Mouse (Mus musculus) lung, embryonic 16.5 days (tissue): ENCODE measurements at regions not wholly inside any gene's neighbourhood (a gene's known extent, or its start where the extent isn't known, plus 50 kb on each side); places are given as distances from the start of the nearest gene placed in this dataset.

ENCODE experiments used
- ATAC-seq: fragments of 200-750 bp; cut with Nextera tagmentation; 2 replicates; pipeline ENCODE4 v1.8.0; 2017; ENCODE audit warnings: low read depth, mild to moderate bottlenecking, moderate library complexity
- H3K27ac ChIP-seq: fragments of 300-500 bp; sonication (generic); 2 replicates; pipeline ENCODE4 v1.5.1; 2014; ENCODE audit warnings: mild to moderate bottlenecking, control low read depth, low read length
- H3K27me3 ChIP-seq: fragments of 300-500 bp; sonication (generic); 2 replicates; pipeline ENCODE4 v1.6.1; 2014; ENCODE audit warnings: low read depth, low read length, mixed read lengths; ENCODE audit not compliant: control insufficient read depth, insufficient read depth
- H3K36me3 ChIP-seq: fragments of 300-500 bp; sonication (generic); 2 replicates; pipeline ENCODE4 v1.6.1; 2014; ENCODE audit warnings: low read length; ENCODE audit not compliant: control insufficient read depth, insufficient read depth
- H3K4me1 ChIP-seq: fragments of 300-500 bp; sonication (generic); replicated peaks from 2 replicates; pipeline ENCODE4 v1.6.1; 2014; ENCODE audit warnings: low read length, mixed read lengths; ENCODE audit not compliant: control insufficient read depth, insufficient read depth
- H3K4me2 ChIP-seq: fragments of 300-500 bp; sonication (generic); 2 replicates; pipeline ENCODE4 v1.6.1; 2014; ENCODE audit warnings: low read depth, low read length, control low read depth
- H3K4me3 ChIP-seq: fragments of 300-500 bp; sonication (generic); 2 replicates; pipeline ENCODE4 v1.5.1; 2014; ENCODE audit warnings: mild to moderate bottlenecking, low read length, control low read depth
- H3K9ac ChIP-seq: fragments of 300-500 bp; sonication (generic); 2 replicates; pipeline ENCODE4 v1.6.1; 2014; ENCODE audit warnings: low read length, control low read depth
- H3K9me3 ChIP-seq: fragments of 300-500 bp; sonication (generic); 2 replicates; pipeline ENCODE4 v1.6.1; 2016; ENCODE audit warnings: low read length; ENCODE audit not compliant: control insufficient read depth
- WGBS: fragments of 180-500 bp; shearing (Covaris S2); extraction: QIAGEN DNeasy Blood & Tissue Kit; methylation state at CpG from one replicate; pipeline ENCODE4 v1.1.7; 2014; 5-methylcytosine and 5-hydroxymethylcytosine counted together

DNA sequence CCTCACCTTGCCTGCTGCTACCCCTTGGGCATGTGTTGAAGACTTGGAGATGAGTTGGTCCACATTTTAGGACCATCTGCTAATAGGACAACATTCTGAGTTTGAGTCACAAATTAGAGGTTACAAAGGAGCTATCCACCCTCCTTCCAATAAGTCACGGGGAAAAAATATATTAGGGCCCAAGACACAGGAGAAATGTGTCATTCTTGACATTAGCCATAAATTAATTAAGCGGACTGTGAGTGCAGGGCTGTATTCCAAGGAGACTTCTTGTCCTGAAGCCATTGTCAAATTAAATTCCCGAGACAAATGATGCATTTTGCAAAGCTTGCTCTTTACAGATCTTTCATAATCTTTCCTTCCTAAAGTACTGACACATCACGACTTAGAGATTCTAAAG, 79.2 kb downstream of the 1700020N01Rik start:
- Histone ChIP-seq H3K4me2 (no peak overlapping the region), H3K9ac (no peak overlapping the region), H3K36me3 (no peaks in the 10 kb centered on the region), H3K27ac (no peak overlapping the region), H3K4me3 (no peak overlapping the region), H3K9me3 (no peaks in the 10 kb centered on the region), H3K4me1 (no peaks in the 10 kb centered on the region), H3K27me3 (no peaks in the 10 kb centered on the region)
- ATAC-seq, result no peak
- WGBS, result 71% methylated on average over 4 of the region's 4 CpGs

DNA sequence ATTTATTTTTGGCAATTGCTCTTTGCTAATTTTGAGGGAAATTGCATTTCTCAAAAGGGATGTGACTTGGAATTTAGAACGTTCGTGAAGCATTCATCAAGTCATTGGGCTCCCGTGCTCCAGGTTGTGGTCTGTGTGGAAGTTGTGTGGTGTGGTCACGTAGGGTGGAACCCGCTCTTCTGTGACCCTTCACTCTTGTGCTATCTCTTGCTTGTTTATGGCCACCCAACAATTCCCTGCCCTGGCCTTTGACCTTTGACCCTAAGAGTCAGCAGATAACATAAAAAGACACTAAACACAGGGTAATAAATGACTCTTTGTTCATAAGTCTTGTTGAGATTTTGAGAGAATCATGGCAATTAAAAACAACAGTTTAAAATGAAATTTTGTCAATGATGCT, 79.7 kb downstream of the 1700020N01Rik start:
- no peak overlapping the region for H3K27ac ChIP-seq
- H3K9me3 ChIP-seq, result no peaks in the 10 kb centered on the region
- no peaks in the 10 kb centered on the region for H3K27me3 ChIP-seq
- no peak overlapping the region for H3K4me2 ChIP-seq
- H3K9ac ChIP-seq, result no peak overlapping the region
- H3K36me3 ChIP-seq, result no peaks in the 10 kb centered on the region
- no peak for ATAC-seq
- WGBS, result 77% methylated on average over 5 of the region's 5 CpGs
- no peak overlapping the region for H3K4me3 ChIP-seq
- H3K4me1 ChIP-seq, result no peaks in the 10 kb centered on the region

DNA sequence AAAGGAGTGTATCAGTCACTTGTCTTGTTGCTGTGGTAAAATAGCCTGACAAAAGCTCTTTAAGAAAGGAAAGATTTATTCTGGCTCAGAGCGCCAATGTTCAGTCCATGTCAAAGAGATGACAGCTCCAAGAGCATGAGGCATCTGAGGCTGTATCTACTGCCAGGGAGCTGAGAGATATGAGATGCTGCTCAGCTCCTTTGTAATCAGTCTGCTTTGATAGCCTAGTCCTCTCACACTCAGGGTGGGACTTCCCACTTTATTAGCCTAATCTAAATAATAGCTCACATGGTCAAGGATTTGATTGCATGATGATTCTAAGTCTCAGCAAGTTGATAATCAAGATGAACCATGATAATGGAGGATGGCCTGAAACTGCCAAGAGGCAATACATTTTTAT, 80.9 kb downstream of the 1700020N01Rik start:
- no peaks in the 10 kb centered on the region for H3K36me3 ChIP-seq
- 91% methylated on average over 1 of the region's 1 CpGs for WGBS
- no peaks in the 10 kb centered on the region; the same call in 1 of the 2 replicates for H3K4me1 ChIP-seq
- H3K9ac ChIP-seq, result no peak overlapping the region
- no peak overlapping the region for H3K4me2 ChIP-seq
- no peaks in the 10 kb centered on the region for H3K9me3 ChIP-seq
- H3K27me3 ChIP-seq, result no peaks in the 10 kb centered on the region
- H3K27ac ChIP-seq, result no peak overlapping the region
- H3K4me3 ChIP-seq, result no peak overlapping the region
- ATAC-seq, result no peak

DNA sequence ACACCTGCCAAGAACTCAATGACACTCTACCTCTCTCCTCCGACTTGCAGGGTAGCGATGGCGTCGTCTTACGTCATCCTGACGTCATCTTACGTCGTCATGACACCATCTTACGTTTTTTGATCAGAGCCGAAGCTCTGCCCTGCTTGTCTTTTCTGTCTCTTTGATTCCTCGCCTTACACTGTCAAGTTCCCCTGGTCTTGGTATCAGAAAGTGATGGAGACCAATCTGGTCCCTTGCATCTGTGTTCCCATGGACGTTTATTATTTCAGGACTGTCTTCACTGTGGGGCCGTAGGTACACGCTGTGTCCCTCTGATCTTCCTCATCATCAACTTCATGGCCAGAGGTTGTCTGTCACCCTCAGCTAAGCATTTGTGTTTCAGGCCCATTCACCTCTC, 82.8 kb downstream of the 1700020N01Rik start:
- no peak overlapping the region for H3K27ac ChIP-seq
- no peak for ATAC-seq
- no peak overlapping the region for H3K4me2 ChIP-seq
- H3K27me3 ChIP-seq, result no peaks in the 10 kb centered on the region
- no peak overlapping the region for H3K4me3 ChIP-seq
- no peaks in the 10 kb centered on the region for H3K36me3 ChIP-seq
- no peak overlapping the region for H3K9ac ChIP-seq
- no peaks in the 10 kb centered on the region; the same call in 1 of the 2 replicates for H3K4me1 ChIP-seq
- H3K9me3 ChIP-seq, result no peaks in the 10 kb centered on the region
- WGBS, result 85% methylated on average over 14 of the region's 14 CpGs

DNA sequence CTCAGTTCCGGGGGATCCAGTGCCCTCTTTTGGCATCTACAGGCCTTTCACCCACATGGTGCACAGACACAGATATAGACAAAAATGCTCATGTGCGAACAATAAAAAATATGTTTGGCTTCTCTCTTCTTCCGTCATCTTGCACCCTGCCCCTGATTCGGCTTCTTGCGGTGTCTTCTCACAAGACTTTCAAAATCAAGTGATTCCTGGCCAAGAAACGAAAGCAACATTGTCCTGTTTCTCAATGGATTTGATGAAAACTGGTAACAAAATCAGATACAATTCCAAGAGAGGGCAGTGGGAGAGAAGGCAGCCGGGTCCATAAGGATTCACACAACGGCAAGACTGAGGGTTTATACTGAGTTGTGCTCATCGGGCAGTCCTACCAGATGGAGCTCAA, 85.0 kb downstream of the 1700020N01Rik start:
- H3K9ac ChIP-seq, result no peak overlapping the region
- no peaks in the 10 kb centered on the region; the same call in 1 of the 2 replicates for H3K4me1 ChIP-seq
- H3K9me3 ChIP-seq, result no peaks in the 10 kb centered on the region
- 91% methylated on average over 9 of the region's 9 CpGs for WGBS
- H3K4me3 ChIP-seq, result no peak overlapping the region
- no peak overlapping the region for H3K4me2 ChIP-seq
- no peaks in the 10 kb centered on the region for H3K27me3 ChIP-seq
- ATAC-seq, result no peak
- H3K36me3 ChIP-seq, result no peaks in the 10 kb centered on the region
- no peak overlapping the region for H3K27ac ChIP-seq

DNA sequence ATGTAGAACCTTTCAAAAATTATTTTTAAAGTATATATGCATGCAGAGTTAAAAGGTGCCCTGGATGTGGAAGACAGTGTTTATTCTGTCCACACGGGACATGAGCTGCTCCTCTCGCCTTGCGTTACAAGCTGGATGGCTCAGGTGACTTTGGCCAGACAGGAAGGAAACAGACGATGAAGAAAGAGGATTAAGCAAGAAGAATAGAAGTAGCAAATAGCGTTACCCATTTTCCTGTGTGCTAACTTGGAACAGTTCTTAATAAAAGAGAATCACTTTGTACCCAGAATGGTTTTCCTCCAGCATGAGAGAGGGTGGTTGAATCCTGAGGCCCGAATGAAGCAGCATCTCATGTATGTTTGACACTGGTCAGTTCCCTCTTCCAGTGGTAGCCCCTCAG, 85.4 kb downstream of the 1700020N01Rik start:
- ATAC-seq, result no peak
- no peaks in the 10 kb centered on the region for H3K27me3 ChIP-seq
- WGBS, result 69% methylated on average over 6 of the region's 6 CpGs
- H3K4me1 ChIP-seq, result no peaks in the 10 kb centered on the region; the same call in 1 of the 2 replicates
- peak overlapping the region; percentile 11 for H3K27ac ChIP-seq
- H3K36me3 ChIP-seq, result no peaks in the 10 kb centered on the region
- no peak overlapping the region for H3K4me3 ChIP-seq
- H3K9me3 ChIP-seq, result no peaks in the 10 kb centered on the region
- no peak overlapping the region for H3K4me2 ChIP-seq
- no peak overlapping the region for H3K9ac ChIP-seq

DNA sequence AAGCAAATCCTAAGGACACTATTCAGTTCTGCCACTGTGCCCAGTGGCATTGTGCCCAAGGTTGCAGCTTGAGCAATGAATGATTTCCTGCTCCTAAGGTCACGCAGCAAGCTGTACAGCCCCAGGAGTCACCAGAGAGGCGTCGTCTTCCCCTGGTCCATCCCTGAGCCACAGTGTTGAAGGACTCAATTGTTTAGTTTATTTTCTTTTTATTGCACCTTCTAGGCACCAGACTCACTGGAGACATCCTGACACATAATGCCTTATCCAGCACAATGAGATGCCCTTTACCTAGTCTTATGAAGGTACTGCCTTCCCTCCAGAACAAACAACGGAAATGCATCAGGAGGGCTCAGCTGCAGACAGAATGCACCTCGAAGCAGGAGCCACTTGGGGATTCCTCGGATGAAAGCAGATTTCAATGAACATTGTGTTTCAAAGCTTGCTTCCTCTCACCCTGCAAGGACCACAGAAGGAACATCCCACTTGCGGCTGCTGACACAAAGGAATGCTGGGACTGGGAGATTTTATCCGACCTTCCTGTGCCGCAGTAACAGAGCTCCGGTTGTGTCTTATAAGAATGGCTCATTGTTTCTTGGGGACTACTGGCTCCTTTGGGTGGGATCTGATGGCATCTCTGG, 86.0 kb downstream of the 1700020N01Rik start:
- Histone ChIP-seq H3K27me3 (no peaks in the 10 kb centered on the region), H3K4me2 (no peak overlapping the region), H3K9ac (no peak overlapping the region), H3K27ac (peak overlapping the region; percentile 11), H3K4me3 (no peak overlapping the region), H3K4me1 (no peaks in the 10 kb centered on the region; the same call in 1 of the 2 replicates), H3K9me3 (no peaks in the 10 kb centered on the region), H3K36me3 (no peaks in the 10 kb centered on the region)
- peak; percentile 76 for ATAC-seq
- WGBS, result 44% methylated on average over 10 of the region's 10 CpGs

DNA sequence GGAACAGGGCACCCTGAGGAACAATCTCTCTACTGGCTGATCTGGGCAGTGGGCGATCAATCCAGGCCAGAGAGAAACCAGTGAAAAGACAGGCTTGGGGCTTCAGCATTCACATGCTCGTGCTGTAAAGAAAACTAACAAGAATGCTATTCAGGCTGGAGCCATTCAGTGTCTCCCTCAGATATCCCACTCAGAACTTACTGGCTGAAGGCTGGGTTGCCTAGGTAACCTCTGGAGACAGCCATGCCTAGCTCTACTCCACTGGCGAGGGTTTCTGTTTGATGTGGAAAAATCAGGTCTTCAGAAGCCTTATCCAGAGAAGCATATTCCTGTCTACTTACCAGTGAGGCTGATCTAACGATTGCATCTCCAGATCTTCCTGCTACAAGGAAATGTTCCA, 87.8 kb downstream of the 1700020N01Rik start:
- 49% methylated on average over 4 of the region's 4 CpGs for WGBS
- ATAC-seq, result no peak
- Histone ChIP-seq H3K27me3 (no peaks in the 10 kb centered on the region), H3K36me3 (no peaks in the 10 kb centered on the region), H3K4me2 (no peak overlapping the region), H3K9ac (no peak overlapping the region), H3K9me3 (no peaks in the 10 kb centered on the region), H3K27ac (no peak overlapping the region), H3K4me3 (no peak overlapping the region), H3K4me1 (peaks cover 8% of the 10 kb centered on the region)

DNA sequence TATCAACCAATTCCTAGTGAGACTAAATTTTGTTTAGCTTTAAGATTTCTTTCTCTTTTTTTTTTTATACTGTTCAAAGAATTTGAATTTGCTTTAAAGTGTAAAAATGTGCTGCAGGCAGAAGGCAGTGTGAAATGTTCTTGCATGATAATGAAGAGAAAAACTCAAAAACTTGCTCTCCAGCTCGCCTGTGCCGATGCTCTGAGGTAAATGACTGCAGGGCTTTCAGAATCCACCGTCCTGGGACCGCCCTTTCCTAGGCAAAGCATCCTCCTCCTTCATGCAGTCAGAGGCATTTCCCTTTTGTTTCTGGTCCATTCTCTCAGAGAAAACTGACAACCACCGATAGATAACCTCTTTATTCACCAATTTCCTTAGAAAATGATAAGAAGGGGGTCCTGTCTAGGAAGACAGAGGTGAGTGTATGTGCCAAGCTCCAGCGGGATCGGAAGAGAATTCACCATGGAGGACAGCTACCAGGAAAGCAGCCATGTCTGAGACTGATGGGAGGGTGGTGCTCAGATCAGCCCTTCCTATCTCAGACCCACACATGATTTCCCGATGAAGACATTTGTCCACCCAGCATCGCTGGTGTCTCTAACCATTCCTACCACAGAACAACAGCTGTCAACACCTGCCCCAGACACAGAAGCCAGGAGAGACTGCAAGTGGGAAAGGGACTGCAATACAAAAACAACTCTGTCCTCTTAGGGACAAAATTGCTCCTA, 91.5 kb downstream of the 1700020N01Rik start:
- Histone ChIP-seq H3K27ac (no peak overlapping the region), H3K9ac (no peak overlapping the region), H3K4me2 (no peak overlapping the region), H3K9me3 (no peaks in the 10 kb centered on the region), H3K4me1 (peaks cover 8% of the 10 kb centered on the region), H3K27me3 (no peaks in the 10 kb centered on the region), H3K36me3 (no peaks in the 10 kb centered on the region), H3K4me3 (no peak overlapping the region)
- ATAC-seq, result no peak
- WGBS, result 48% methylated on average over 9 of the region's 9 CpGs
